Mouse (Mus musculus) neural tube, embryonic 11.5 days (tissue): ENCODE data around the gene Ptpn7. TPM values are rescaled to one million over a fixed set of nuclear protein-coding genes. Genes with fewer than 3 reads are reported as not detected.

ENCODE experiments used
- ATAC-seq: fragments of 200-750 bp; cut with Nextera tagmentation; 2 replicates; pipeline ENCODE4 v1.8.0; 2017; ENCODE audit warnings: moderate number of reproducible peaks, mild to moderate bottlenecking, moderate TSS enrichment, moderate library complexity; ENCODE audit not compliant: insufficient read depth, low FRiP score, low TSS enrichment
- DNase-seq: peaks from one replicate; pipeline ENCODE4 v3.0.0-alpha.2; 2015; ENCODE audit warnings: low spot score
- H3K27ac ChIP-seq: fragments of 300-500 bp; sonication (generic); 2 replicates; pipeline ENCODE4 v1.5.1; 2014; ENCODE audit warnings: low read depth, mild to moderate bottlenecking, low read length
- H3K27me3 ChIP-seq: fragments of 300-500 bp; sonication (generic); 2 replicates; pipeline ENCODE4 v1.6.1; 2014; ENCODE audit warnings: mild to moderate bottlenecking, low read length, mixed read lengths; ENCODE audit not compliant: control insufficient read depth, insufficient read depth
- H3K36me3 ChIP-seq: fragments of 300-500 bp; sonication (generic); 2 replicates; pipeline ENCODE4 v1.6.1; 2014; ENCODE audit warnings: mild to moderate bottlenecking, low read length, moderate library complexity, mixed read lengths; ENCODE audit not compliant: control insufficient read depth, insufficient read depth
- H3K4me1 ChIP-seq: fragments of 300-500 bp; sonication (generic); 2 replicates; pipeline ENCODE4 v1.6.1; 2014; ENCODE audit warnings: low read length, mixed read lengths; ENCODE audit not compliant: control insufficient read depth, insufficient read depth
- H3K4me2 ChIP-seq: fragments of 300-500 bp; sonication (generic); 2 replicates; pipeline ENCODE4 v1.6.1; 2014; ENCODE audit warnings: low read depth, mild to moderate bottlenecking, moderate library complexity
- H3K4me3 ChIP-seq: fragments of 300-500 bp; sonication (generic); 2 replicates; pipeline ENCODE4 v1.5.1; 2014; ENCODE audit warnings: low read depth, low read length
- H3K9ac ChIP-seq: fragments of 300-500 bp; sonication (generic); 2 replicates; pipeline ENCODE4 v1.6.1; 2014; ENCODE audit warnings: mild to moderate bottlenecking, low read length
- H3K9me3 ChIP-seq: fragments of 300-500 bp; sonication (generic); 2 replicates; pipeline ENCODE4 v1.6.1; 2016; ENCODE audit warnings: low read length; ENCODE audit not compliant: control insufficient read depth
- WGBS: fragments of 180-500 bp; shearing (Covaris S2); extraction: QIAGEN DNeasy Blood & Tissue Kit; methylation state at CpG from one replicate; pipeline ENCODE4 v1.1.7; 2014; 5-methylcytosine and 5-hydroxymethylcytosine counted together
- polyA plus RNA-seq: library from polyadenylated mRNA; unstranded; fragments of >200 nt; fragmentation: Nextera tagmentation; extraction: Ambion mirVana; gene quantifications from 2 replicates; pipeline ENCODE4 v1.2.1, GENCODE M21; 2014

Gene Ptpn7
- polyA plus RNA-seq, 1 experiment from 2014 or later: 1.7 TPM

DNA sequence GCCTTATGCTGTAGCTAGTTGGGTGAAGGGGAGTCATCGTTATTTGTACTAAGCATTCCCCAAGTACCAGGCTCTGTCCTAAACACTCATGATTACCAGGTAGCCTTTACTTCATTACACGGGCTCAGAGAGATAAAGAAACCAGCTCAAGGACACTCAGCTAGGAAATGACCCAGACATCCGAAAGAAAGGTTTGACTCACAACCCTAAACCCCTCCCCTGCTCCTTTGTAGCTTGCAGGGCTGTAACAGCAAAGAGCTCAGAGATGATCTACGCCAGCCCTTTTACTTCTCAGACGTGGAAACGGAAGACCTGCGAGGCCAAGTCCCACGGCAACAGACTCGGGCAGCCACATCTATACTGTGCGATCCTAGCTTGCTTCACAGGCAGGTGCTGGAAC is 37.8 kb downstream of the Ptpn7 start:
- DNase-seq (no peak), ATAC-seq (no peak)
- H3K9ac ChIP-seq: no peak overlapping the region
- H3K4me1 ChIP-seq: no peaks in the 10 kb centered on the region
- no peak overlapping the region for H3K4me3 ChIP-seq
- 77% methylated on average over 10 of the region's 10 CpGs for WGBS
- H3K9me3 ChIP-seq: no peaks in the 10 kb centered on the region
- no peak overlapping the region for H3K27ac ChIP-seq
- no peaks in the 10 kb centered on the region for H3K27me3 ChIP-seq
- H3K36me3 ChIP-seq: no peaks in the 10 kb centered on the region
- no peak overlapping the region for H3K4me2 ChIP-seq

DNA sequence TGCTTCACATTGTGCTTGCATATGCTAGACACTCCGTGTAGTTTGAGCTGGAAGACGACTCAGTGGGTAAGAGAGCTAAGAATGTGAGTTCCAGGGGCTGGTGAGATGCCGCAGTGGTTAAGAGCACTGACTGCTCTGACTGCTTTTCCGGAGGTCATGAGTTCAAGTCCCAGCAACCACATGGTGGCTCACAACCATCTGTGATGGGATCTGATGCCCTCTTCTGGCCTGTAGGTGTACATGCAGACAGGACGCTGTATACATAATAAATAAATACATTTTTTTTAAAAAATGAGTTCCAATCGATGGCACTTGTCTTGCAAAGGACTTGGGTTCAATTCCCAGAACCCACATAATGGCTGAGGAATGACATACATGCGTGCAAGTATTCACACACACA is 38.7 kb downstream of the Ptpn7 start:
- Histone ChIP-seq H3K9ac (no peak overlapping the region), H3K4me3 (no peak overlapping the region), H3K9me3 (no peaks in the 10 kb centered on the region), H3K36me3 (no peaks in the 10 kb centered on the region), H3K4me2 (no peak overlapping the region), H3K27me3 (no peaks in the 10 kb centered on the region), H3K27ac (no peak overlapping the region), H3K4me1 (no peaks in the 10 kb centered on the region)
- WGBS: 81% methylated on average over 7 of the region's 7 CpGs
- DNase-seq (no peak), ATAC-seq (no peak)

DNA sequence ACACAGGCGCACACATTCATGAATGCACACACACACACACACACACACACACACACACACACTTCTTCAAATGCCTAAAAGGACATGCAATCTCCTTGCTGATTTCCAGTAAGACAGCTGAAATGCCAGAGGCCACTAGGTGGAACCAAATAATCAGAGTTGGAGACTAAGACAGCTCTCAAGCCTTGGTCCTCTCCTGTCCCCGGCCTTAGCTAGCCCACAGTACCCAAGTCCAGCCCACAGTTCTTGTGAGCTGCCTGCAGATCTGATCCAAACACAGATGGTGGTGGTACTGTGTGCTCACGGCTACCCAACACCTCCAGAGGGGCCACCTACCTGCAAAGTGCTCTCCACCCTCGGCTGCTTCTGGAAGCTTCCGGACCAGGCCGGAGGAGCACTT is 39.5 kb downstream of the Ptpn7 start:
- no peaks in the 10 kb centered on the region for H3K27me3 ChIP-seq
- H3K27ac ChIP-seq: no peak overlapping the region
- H3K9me3 ChIP-seq: no peaks in the 10 kb centered on the region
- no peak overlapping the region for H3K4me2 ChIP-seq
- no peak overlapping the region for H3K4me3 ChIP-seq
- DNase-seq: peak; percentile 63
- no peak overlapping the region for H3K9ac ChIP-seq
- WGBS: 62% methylated on average over 6 of the region's 6 CpGs
- no peak for ATAC-seq
- H3K4me1 ChIP-seq: no peaks in the 10 kb centered on the region
- no peaks in the 10 kb centered on the region for H3K36me3 ChIP-seq

DNA sequence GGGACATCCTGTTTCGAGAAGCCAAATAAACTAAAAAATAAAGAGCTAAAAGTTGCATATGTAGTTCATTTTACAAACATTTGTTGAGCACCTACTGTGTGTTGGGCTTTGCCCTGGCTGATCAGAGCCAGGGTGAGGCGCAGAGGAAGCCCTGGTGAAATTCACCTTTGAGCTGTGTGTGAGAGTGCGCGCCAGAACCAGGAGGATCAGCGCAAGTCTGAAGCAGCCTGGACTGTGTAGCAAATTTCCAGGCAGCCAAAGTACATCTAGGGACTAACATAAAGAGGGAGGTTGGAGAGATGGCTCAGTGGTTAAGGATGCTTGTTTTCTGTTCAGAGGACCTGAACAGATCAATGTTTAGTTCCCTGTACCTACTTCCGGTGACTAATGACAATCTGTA is 40.8 kb downstream of the Ptpn7 start:
- no peaks in the 10 kb centered on the region for H3K9me3 ChIP-seq
- DNase-seq (no peak), ATAC-seq (no peak)
- no peaks in the 10 kb centered on the region for H3K36me3 ChIP-seq
- H3K4me3 ChIP-seq: no peak overlapping the region
- no peaks in the 10 kb centered on the region for H3K27me3 ChIP-seq
- no peak overlapping the region for H3K9ac ChIP-seq
- H3K27ac ChIP-seq: no peak overlapping the region
- WGBS: 94% methylated on average over 6 of the region's 6 CpGs
- no peak overlapping the region for H3K4me2 ChIP-seq
- H3K4me1 ChIP-seq: no peaks in the 10 kb centered on the region

DNA sequence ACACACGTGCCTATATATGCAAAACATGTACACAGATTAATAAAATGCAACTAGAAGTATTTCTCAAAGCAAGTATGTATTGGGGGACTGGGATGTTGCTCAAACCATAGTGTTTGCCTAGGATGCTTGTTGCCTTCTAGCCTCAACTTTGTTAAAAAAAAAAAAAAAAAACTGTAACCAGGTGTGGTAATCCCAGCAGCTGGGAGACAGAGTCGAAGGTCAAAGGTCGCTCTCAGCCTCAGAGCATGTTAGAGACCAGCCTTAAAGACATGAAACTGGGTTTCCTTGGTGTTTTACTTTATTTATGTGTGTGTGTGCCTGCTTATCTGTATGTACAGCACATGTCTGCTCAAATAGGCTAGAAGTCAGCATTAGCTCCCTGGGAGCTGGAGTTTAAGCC is 42.7 kb downstream of the Ptpn7 start:
- Histone ChIP-seq H3K4me2 (no peak overlapping the region), H3K27ac (no peak overlapping the region), H3K9ac (no peak overlapping the region), H3K27me3 (no peaks in the 10 kb centered on the region), H3K9me3 (no peaks in the 10 kb centered on the region), H3K4me1 (no peaks in the 10 kb centered on the region), H3K4me3 (no peak overlapping the region), H3K36me3 (no peaks in the 10 kb centered on the region)
- ATAC-seq: no peak
- DNase-seq: no peak
- whole genome bisulfite sequencing: 88% methylated on average over 3 of the region's 3 CpGs

DNA sequence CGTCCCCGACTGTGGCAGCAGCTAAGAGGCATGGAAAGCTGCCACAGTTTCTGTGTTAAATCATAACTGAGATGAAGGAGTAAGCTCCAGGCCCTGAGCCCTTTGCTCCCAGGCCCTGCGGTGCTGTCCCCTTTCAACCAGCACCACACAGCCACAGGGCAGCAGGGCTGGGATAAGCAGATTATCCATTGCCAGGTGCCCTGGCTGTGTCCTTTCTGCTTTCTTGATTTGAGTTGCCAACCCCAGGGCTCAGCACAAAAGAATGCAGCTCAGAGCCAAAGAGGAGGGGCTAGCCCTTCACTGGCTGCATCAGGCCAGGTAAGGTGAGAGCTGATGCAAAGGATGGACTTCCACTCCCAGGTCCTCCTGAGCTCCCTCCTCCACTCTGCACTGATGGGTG is 45.2 kb downstream of the Ptpn7 start:
- Histone ChIP-seq H3K4me1 (no peaks in the 10 kb centered on the region), H3K4me3 (no peak overlapping the region), H3K27ac (no peak overlapping the region), H3K9ac (no peak overlapping the region), H3K4me2 (no peak overlapping the region), H3K27me3 (no peaks in the 10 kb centered on the region), H3K9me3 (no peaks in the 10 kb centered on the region), H3K36me3 (no peaks in the 10 kb centered on the region)
- WGBS: 93% methylated on average over 3 of the region's 3 CpGs
- ATAC-seq (no peak), DNase-seq (no peak)

DNA sequence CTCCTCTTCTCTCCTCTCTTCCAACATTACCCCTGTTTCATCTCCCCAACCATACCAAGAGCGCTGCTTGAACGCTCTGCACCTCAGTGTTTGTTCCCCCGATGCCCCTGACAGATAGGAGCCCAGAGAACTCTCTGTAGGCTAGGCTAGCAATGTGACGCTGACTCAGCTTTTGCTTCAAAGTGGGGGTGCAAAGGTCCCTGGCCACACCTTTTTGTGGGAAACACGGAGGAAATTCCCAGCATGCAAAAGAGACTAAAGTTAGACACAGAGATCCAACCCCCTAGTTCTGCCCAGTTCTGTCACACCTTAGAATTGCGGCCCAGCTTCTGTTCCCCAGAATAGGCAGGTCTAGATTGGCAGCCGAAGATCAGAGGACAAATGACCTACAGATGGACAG is 46.4 kb downstream of the Ptpn7 start:
- Histone ChIP-seq H3K4me2 (no peak overlapping the region), H3K4me3 (no peak overlapping the region), H3K9me3 (no peaks in the 10 kb centered on the region), H3K27ac (no peak overlapping the region), H3K4me1 (no peaks in the 10 kb centered on the region), H3K36me3 (no peaks in the 10 kb centered on the region), H3K9ac (no peak overlapping the region), H3K27me3 (no peaks in the 10 kb centered on the region)
- ATAC-seq (no peak), DNase-seq (no peak)
- 88% methylated on average over 7 of the region's 7 CpGs for WGBS

DNA sequence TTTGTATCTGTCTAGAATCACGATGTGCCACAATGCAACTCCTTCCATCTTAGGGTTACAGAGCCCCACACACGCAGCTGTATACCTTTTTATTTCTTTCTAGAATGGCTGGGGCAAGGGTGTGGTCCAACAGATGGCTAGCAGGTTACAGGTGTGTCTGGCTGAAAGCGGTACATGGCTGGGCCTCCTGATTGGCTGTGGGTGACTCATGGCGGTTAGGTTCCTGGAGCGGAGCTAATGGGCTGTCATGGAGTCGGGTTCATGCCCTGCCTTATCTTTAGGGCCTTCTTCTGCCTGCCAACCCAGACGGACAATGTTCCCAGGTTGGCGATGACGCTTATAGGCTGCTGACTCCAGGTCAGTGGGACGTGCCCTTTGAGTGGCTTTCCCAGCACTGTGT is 48.3 kb downstream of the Ptpn7 start:
- no peak overlapping the region for H3K4me2 ChIP-seq
- H3K9me3 ChIP-seq: no peaks in the 10 kb centered on the region
- ATAC-seq: no peak
- H3K9ac ChIP-seq: no peak overlapping the region
- WGBS: 89% methylated on average over 10 of the region's 10 CpGs
- H3K27me3 ChIP-seq: peaks cover 5% of the 10 kb centered on the region; the same call in 1 of the 2 replicates
- no peak overlapping the region for H3K27ac ChIP-seq
- DNase-seq: no peak
- H3K4me3 ChIP-seq: no peak overlapping the region
- no peaks in the 10 kb centered on the region for H3K36me3 ChIP-seq
- H3K4me1 ChIP-seq: no peaks in the 10 kb centered on the region

DNA sequence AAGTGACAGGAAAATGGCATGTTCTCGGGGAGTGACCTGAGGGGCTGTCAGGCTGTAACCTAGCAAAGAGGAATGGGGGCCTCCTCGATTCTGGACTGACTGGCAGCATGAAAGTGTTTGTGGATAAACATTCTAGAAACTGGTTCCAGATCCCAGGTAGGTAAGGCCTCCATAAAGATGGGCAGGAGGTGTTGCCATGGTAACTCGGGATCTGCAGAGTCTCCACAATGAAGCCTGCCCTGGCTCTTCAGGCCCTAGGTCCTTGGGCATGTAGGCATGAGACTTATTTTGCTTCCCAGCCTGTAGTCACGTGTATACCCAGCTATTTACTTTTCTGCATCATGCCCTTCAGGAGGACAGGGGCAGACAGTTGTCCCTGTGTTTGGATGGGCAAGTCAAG is 48.8 kb downstream of the Ptpn7 start:
- Histone ChIP-seq H3K4me1 (no peaks in the 10 kb centered on the region), H3K4me3 (no peak overlapping the region), H3K4me2 (no peak overlapping the region), H3K27ac (no peak overlapping the region), H3K27me3 (peaks cover 6% of the 10 kb centered on the region; the same call in 1 of the 2 replicates), H3K9ac (no peak overlapping the region), H3K9me3 (no peaks in the 10 kb centered on the region), H3K36me3 (no peaks in the 10 kb centered on the region)
- 85% methylated on average over 4 of the region's 4 CpGs for WGBS
- no peak for DNase-seq
- ATAC-seq: no peak
